Mouse (Mus musculus) liver, embryonic 14.5 days (tissue): ENCODE results near the gene Nt5c2. TPM values are rescaled to one million over a fixed set of nuclear protein-coding genes. Genes with fewer than 3 reads are reported as not detected.

ENCODE experiments used
- ATAC-seq: fragments of 200-750 bp; cut with Nextera tagmentation; 2 replicates; pipeline ENCODE4 v1.8.0; 2017; ENCODE audit warnings: moderate number of reproducible peaks, mild to moderate bottlenecking, moderate library complexity; ENCODE audit not compliant: insufficient read depth
- DNase-seq, 3 experiments: peaks; one replicate each; pipeline ENCODE4 v3.0.0-alpha.2; 2012 to 2013; ENCODE audit warnings: low read depth in 3 of 3, low spot score in 3 of 3
- H3K27ac ChIP-seq: fragments of 300-500 bp; sonication (generic); 2 replicates; pipeline ENCODE4 v1.5.1; 2014; ENCODE audit warnings: moderate library complexity, mild to moderate bottlenecking, control low read depth, inconsistent platforms
- H3K27me3 ChIP-seq: fragments of 300-500 bp; sonication (generic); 2 replicates; pipeline ENCODE4 v1.6.1; 2014; ENCODE audit warnings: mild to moderate bottlenecking, low read length, moderate library complexity; ENCODE audit not compliant: control insufficient read depth, insufficient read depth
- H3K36me3 ChIP-seq: fragments of 300-500 bp; sonication (generic); replicated peaks from 2 replicates; pipeline ENCODE4 v1.6.1; 2014; ENCODE audit warnings: low read depth; ENCODE audit not compliant: control insufficient read depth, insufficient read depth
- H3K4me1 ChIP-seq, 2 experiments: fragments of 200-500 bp in 1 of 2; fragments of 300-500 bp in 1 of 2; sonication (generic) in 1 of 2; replicated peaks; 2 replicates each; pipeline ENCODE4 v1.6.1; 2012 to 2014; ENCODE audit warnings: antibody characterized with exemption in 1 of 2, inconsistent platforms in 1 of 2, low read length in 1 of 2; ENCODE audit not compliant: control insufficient read depth in 2 of 2, insufficient read depth in 2 of 2
- H3K4me2 ChIP-seq: fragments of 300-500 bp; sonication (generic); 2 replicates; pipeline ENCODE4 v1.6.1; 2014; ENCODE audit warnings: low read depth, mild to moderate bottlenecking, control low read depth, moderate library complexity
- H3K4me3 ChIP-seq, 2 experiments: fragments of 200-500 bp in 1 of 2; fragments of 300-500 bp in 1 of 2; sonication (generic) in 1 of 2; 2 replicates each; pipeline ENCODE4 v1.5.1; 2012 to 2014; ENCODE audit warnings: low read depth in 2 of 2, low read length in 2 of 2, mild to moderate bottlenecking in 2 of 2, control low read depth in 1 of 2, inconsistent platforms in 1 of 2, moderate library complexity in 1 of 2; ENCODE audit not compliant: insufficient read depth in 1 of 2
- H3K9ac ChIP-seq: fragments of 300-500 bp; sonication (generic); replicated peaks from 2 replicates; pipeline ENCODE4 v1.6.1; 2014; ENCODE audit warnings: mild to moderate bottlenecking, control low read depth, moderate library complexity
- H3K9me3 ChIP-seq: fragments of 300-500 bp; sonication (generic); 2 replicates; pipeline ENCODE4 v1.6.1; 2016; ENCODE audit warnings: low read length, mixed read lengths; ENCODE audit not compliant: control insufficient read depth
- CTCF ChIP-seq: IDR thresholded peaks from 2 replicates; pipeline ENCODE4 v1.5.1; 2016; ENCODE audit warnings: antibody characterized with exemption, low read depth, control low read depth
- EP300 ChIP-seq: IDR thresholded peaks from 2 replicates; pipeline ENCODE4 v1.6.1; 2016; ENCODE audit warnings: antibody characterized with exemption, low read depth
- WGBS: fragments of 180-500 bp; shearing (Covaris S2); extraction: QIAGEN DNeasy Blood & Tissue Kit; methylation state at CpG from one replicate; pipeline ENCODE4 v1.1.7; 2014; ENCODE audit not compliant: insufficient replicate concordance; 5-methylcytosine and 5-hydroxymethylcytosine counted together
- polyA plus RNA-seq, 2 experiments: library from polyadenylated mRNA; depleted of rRNA in 1 of 2; stranded (reverse) in 1 of 2; unstranded in 1 of 2; fragments of >200 nt; fragmentation: Nextera tagmentation in 1 of 2; extraction: Ambion mirVana in 1 of 2; gene quantifications; 2 replicates each; pipeline versions ENCODE4 v1.2.1 to v1.2.3; 2012 to 2014

The Nt5c2 gene
- polyA plus RNA-seq, 2 experiments = 14.9 to 45.0 TPM

DNA sequence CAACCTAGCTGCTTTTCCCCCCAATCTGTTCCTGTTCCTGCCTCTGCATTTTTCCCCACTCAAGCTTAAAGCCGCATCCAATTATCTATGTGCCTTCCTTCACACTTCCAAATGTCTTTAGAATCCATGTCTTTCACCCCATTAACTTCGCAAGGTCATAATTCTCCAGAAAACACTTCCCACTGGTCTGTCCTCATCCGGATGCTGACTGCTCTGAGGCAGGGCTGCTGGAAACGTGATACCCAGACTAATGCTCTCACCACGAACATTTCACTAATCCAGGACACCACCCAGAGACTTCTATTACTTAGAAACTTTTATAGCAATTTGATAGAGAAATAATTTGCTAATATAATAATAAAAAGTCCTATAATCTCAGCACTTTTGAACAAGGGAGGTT lies 84.9 kb downstream of the Nt5c2 start:
- WGBS = 76% methylated on average over 5 of the region's 5 CpGs
- DNase-seq (no peak), ATAC-seq (no peak)
- Histone ChIP-seq H3K9ac (no peak overlapping the region), H3K9me3 (no peaks in the 10 kb centered on the region), H3K27ac (no peak overlapping the region), H3K4me2 (no peak overlapping the region), H3K27me3 (no peaks in the 10 kb centered on the region), H3K4me1 (peaks cover 23% of the 10 kb centered on the region in 2 experiments), H3K36me3 (no peaks in the 10 kb centered on the region), H3K4me3 (no peak overlapping the region)
- TF ChIP-seq CTCF (no peak), EP300 (no peak)

DNA sequence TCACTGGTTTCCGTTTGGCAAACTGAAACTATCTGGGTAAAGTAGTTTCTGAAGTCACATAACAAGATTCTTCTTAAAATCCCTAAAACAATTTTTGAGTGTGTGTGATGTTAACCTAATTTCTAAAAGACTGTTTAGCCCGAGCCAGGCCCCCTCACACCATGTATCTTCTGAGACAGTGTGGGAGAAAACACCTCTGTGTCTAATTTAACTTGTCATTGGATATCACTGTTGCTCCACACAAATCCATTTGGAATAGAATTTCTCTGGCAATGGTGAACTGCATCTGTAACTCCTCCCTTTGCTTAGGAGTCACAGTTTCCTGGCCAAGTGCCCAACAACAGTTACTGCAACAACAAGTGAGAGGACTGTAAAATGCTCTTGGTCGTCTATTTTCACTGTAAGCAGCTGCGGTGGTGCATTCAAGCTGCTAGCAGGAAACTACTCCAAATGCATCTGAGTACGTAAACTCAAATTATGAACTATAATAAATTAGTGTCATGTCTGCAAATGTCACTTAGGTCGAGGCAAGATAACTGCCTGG lies 85.8 kb downstream of the Nt5c2 start:
- peaks cover 23% of the 10 kb centered on the region in 2 experiments for H3K4me1 ChIP-seq
- H3K4me3 ChIP-seq = no peak overlapping the region
- TF ChIP-seq CTCF = no peak
- no peak for TF ChIP-seq EP300
- 60% methylated on average over 6 of the region's 6 CpGs for WGBS
- no peak overlapping the region for H3K4me2 ChIP-seq
- H3K27me3 ChIP-seq = no peaks in the 10 kb centered on the region
- H3K36me3 ChIP-seq = no peaks in the 10 kb centered on the region
- H3K27ac ChIP-seq = no peak overlapping the region
- no peak for ATAC-seq
- no peak for DNase-seq
- no peaks in the 10 kb centered on the region for H3K9me3 ChIP-seq
- H3K9ac ChIP-seq = no peak overlapping the region

DNA sequence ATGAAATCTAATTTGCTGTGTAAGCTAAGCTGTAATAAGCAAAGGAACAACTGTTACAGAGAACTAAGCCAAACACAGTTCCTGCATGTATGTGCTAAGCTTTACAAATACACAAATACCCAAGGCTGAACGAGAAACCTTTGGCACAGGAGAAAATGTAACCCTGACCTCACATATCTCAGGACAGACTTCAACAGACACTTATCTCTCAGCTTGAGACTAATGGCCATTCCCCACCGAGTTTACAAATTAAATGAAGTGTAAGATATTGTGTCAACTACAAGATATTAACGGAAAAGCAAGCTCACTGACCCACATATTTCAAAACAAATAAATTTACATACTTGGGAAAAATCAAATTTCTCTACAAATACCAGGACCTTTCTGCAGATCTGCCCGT lies 86.8 kb downstream of the Nt5c2 start:
- no peaks in the 10 kb centered on the region for H3K36me3 ChIP-seq
- TF ChIP-seq EP300 (no peak), CTCF (no peak)
- WGBS = 45% methylated on average over 4 of the region's 4 CpGs
- H3K9me3 ChIP-seq = no peaks in the 10 kb centered on the region
- no peak overlapping the region for H3K27ac ChIP-seq
- H3K4me2 ChIP-seq = no peak overlapping the region
- H3K4me1 ChIP-seq = peaks cover 20% of the 10 kb centered on the region in 2 experiments
- no peak overlapping the region for H3K9ac ChIP-seq
- no peak overlapping the region for H3K4me3 ChIP-seq
- DNase-seq = no peak
- H3K27me3 ChIP-seq = no peaks in the 10 kb centered on the region
- no peak for ATAC-seq

DNA sequence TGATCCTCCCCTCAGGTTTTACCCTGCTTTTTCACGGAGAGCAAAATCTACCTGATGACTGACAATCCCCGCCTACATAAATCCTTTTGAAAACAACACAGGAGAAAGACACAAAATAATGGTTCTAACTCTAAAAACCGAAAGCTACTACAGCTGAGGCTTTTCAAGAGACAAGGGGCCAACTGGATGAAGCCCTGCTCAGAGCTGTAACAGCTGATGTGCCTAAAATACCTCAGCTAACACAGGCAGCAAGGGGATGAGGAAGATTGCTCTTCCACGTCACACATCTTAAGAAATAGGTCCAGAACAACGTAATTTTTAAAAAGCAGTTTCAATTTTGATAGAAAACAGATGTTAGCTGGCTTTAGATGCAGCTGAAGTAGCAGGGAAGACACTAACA lies 88.0 kb downstream of the Nt5c2 start:
- Histone ChIP-seq H3K4me3 (no peak overlapping the region), H3K9me3 (no peaks in the 10 kb centered on the region), H3K4me1 (peaks cover 12 to 14% of the 10 kb centered on the region in 2 experiments; a peak in 3 of 4 replicates), H3K36me3 (no peaks in the 10 kb centered on the region), H3K9ac (no peak overlapping the region), H3K27me3 (no peaks in the 10 kb centered on the region), H3K27ac (peak overlapping the region; percentile 22), H3K4me2 (no peak overlapping the region)
- TF ChIP-seq CTCF (no peak), EP300 (no peak)
- ATAC-seq (no peak), DNase-seq (no peak)
- 59% methylated on average over 5 of the region's 5 CpGs for whole genome bisulfite sequencing

DNA sequence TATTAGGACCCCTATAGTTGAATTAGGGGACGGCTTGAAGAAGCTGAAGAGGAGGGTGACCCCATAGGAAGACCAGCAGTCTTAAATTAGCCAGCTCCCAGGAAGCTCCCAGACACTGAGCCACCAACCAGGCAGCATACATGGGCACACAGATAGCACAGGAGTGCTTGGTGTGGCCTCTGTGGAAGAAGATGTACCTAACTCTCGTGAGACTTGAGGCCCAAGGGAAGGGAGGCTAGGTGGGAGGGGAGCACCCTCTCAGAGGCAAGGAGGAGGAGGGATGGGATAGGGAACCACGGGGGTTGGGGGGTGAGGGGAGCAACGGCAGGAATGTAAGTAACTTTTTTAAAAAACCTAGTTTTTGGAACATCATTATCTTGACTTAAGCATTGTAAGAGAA lies 88.6 kb downstream of the Nt5c2 start:
- ATAC-seq = peak; percentile 80

More for the DNA sequence above, 88.6 kb downstream of the Nt5c2 start:
- Histone ChIP-seq H3K9ac (no peak overlapping the region), H3K4me2 (no peak overlapping the region), H3K36me3 (no peaks in the 10 kb centered on the region), H3K27me3 (no peaks in the 10 kb centered on the region), H3K4me1 (peaks cover 12 to 13% of the 10 kb centered on the region in 2 experiments; a peak in 3 of 4 replicates), H3K9me3 (no peaks in the 10 kb centered on the region), H3K4me3 (no peak overlapping the region), H3K27ac (no peak overlapping the region)
- TF ChIP-seq EP300 (no peak), CTCF (no peak)
- WGBS = 44% methylated on average over 4 of the region's 4 CpGs
- DNase-seq = peak in 2 of 3 experiments; percentile 29 to 46
